Mouse (Mus musculus): ENCODE measurements around the gene Dmgdh. TPM values are rescaled to one million over a fixed set of nuclear protein-coding genes. Genes with fewer than 3 reads are reported as not detected.
A peak's percentile ranks its signal among the peaks of the same experiment; 100 is the strongest.

Dmgdh gene
- polyA plus RNA-seq, 1 experiment from 2014 or later, result 0.90 TPM

DNA sequence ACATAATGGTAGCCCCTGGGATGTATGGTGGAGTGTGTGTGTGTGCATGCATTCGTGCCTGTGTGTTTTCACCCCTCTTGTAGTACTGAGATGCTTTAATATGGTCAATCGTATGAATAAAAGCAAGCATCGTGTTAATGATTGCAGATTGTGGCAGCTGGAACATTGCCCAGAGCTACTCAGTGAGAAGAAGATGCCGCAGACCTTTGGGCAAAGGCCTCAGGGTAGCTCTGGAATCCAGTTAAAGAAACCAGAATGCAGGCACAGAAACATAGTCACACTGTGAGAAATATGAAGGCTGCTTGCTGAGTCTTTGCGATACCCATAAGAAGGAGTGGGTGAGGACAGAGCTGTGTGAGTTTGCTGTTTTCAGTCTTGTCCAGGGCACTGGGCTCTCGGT, 24.6 kb downstream of the Dmgdh start:
- H3K9ac ChIP-seq (ENCODE audit: low read depth, low read length), result no peak overlapping the region
- no peak overlapping the region for H3K4me2 ChIP-seq (replicated peaks; ENCODE audit: low read depth)
- H3K36me3 ChIP-seq (ENCODE audit: control insufficient read depth, insufficient read depth), result no peaks in the 10 kb centered on the region
- H3K27ac ChIP-seq (ENCODE audit: low read depth, low read length), result no peak overlapping the region
- H3K9me3 ChIP-seq (ENCODE audit: control insufficient read depth), result no peaks in the 10 kb centered on the region
- H3K4me1 ChIP-seq (replicated peaks; ENCODE audit: control insufficient read depth, insufficient read depth, low read length), result no peaks in the 10 kb centered on the region
- no peak for TF ChIP-seq CTCF (IDR thresholded peaks at IDR 0.05; ENCODE audit: low read depth)
- no peak for ATAC-seq
- H3K4me3 ChIP-seq (ENCODE audit: low read depth, low read length), result no peak overlapping the region
- 74% methylated on average over 6 of the region's 6 CpGs for WGBS
- H3K27me3 ChIP-seq (replicated peaks; ENCODE audit: control insufficient read depth, insufficient read depth, low read length), result no peaks in the 10 kb centered on the region

DNA sequence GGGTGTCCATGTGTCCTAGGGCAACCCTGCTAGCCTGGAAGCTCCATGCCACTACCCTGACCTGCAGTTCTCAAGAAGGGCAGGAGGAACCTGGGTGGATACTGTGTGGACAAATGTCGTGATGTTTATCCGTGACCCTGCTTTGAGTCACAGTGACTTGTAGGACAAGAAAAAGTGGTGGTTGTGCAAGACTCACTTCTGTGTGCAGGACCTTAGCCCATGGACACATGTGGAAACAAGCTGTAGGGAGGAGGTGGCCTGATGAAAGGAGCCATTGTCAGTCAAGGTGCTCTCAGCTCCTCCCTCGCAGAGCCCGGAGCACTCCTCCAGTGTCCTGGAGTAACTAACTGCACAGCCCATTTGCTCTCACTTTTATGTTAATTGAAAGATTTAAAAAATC, 31.5 kb downstream of the Dmgdh start:
- Histone ChIP-seq H3K27ac (ENCODE audit: low read depth, low read length) (no peak overlapping the region), H3K36me3 (ENCODE audit: control insufficient read depth, insufficient read depth) (no peaks in the 10 kb centered on the region), H3K4me3 (ENCODE audit: low read depth, low read length) (no peak overlapping the region), H3K27me3 (replicated peaks; ENCODE audit: control insufficient read depth, insufficient read depth, low read length) (no peaks in the 10 kb centered on the region), H3K4me1 (replicated peaks; ENCODE audit: control insufficient read depth, insufficient read depth, low read length) (no peaks in the 10 kb centered on the region), H3K4me2 (replicated peaks; ENCODE audit: low read depth) (no peak overlapping the region), H3K9ac (ENCODE audit: low read depth, low read length) (no peak overlapping the region), H3K9me3 (ENCODE audit: control insufficient read depth) (no peaks in the 10 kb centered on the region)
- 0 out of 2 replicates have a peak, but pooled peaks have one; percentile 38 for ATAC-seq
- no peak for TF ChIP-seq CTCF (IDR thresholded peaks at IDR 0.05; ENCODE audit: low read depth)
- 53% methylated on average over 4 of the region's 4 CpGs for WGBS

GRCm38 (mm10) chr13:93707271-93707670, 33.0 kb downstream of the Dmgdh start:
- no peak for ATAC-seq
- H3K27ac ChIP-seq (ENCODE audit: low read depth, low read length), result no peak overlapping the region
- H3K4me2 ChIP-seq (replicated peaks; ENCODE audit: low read depth), result no peak overlapping the region
- H3K4me1 ChIP-seq (replicated peaks; ENCODE audit: control insufficient read depth, insufficient read depth, low read length), result no peaks in the 10 kb centered on the region
- TF ChIP-seq CTCF (IDR thresholded peaks at IDR 0.05; ENCODE audit: low read depth), result no peak
- H3K36me3 ChIP-seq (ENCODE audit: control insufficient read depth, insufficient read depth), result no peaks in the 10 kb centered on the region
- no peak overlapping the region for H3K4me3 ChIP-seq (ENCODE audit: low read depth, low read length)
- H3K27me3 ChIP-seq (replicated peaks; ENCODE audit: control insufficient read depth, insufficient read depth, low read length), result no peaks in the 10 kb centered on the region
- 59% methylated on average over 4 of the region's 4 CpGs for WGBS
- H3K9ac ChIP-seq (ENCODE audit: low read depth, low read length), result no peak overlapping the region
- H3K9me3 ChIP-seq (ENCODE audit: control insufficient read depth), result no peaks in the 10 kb centered on the region

GRCm38 (mm10) chr13:93710325-93710724, 36.1 kb downstream of the Dmgdh start:
- 69% methylated on average over 4 of the region's 4 CpGs for WGBS
- H3K9me3 ChIP-seq (ENCODE audit: control insufficient read depth), result no peaks in the 10 kb centered on the region

DNA sequence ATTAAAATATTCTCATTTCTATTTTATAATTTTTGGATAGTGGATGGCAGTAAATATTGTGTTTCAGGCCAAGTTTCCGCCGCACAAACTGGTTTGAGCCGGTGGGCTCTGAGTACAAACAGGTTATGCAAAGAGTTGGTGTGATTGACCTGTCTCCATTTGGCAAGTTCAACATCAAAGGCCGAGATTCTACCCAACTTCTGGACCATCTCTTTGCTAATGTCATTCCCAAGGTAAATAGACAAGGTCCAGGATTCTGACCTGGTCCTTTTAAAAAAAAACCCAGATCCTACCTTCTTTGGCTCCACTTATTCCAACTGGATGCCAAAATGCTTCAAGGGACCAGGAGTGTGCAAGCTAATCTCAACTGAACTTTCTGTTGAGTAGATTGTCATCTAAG, 37.0 kb downstream of the Dmgdh start:
- Histone ChIP-seq H3K9ac (ENCODE audit: low read depth, low read length) (no peak overlapping the region), H3K27me3 (replicated peaks; ENCODE audit: control insufficient read depth, insufficient read depth, low read length) (no peaks in the 10 kb centered on the region), H3K9me3 (ENCODE audit: control insufficient read depth) (no peaks in the 10 kb centered on the region), H3K4me1 (replicated peaks; ENCODE audit: control insufficient read depth, insufficient read depth, low read length) (no peaks in the 10 kb centered on the region), H3K4me2 (replicated peaks; ENCODE audit: low read depth) (no peak overlapping the region), H3K36me3 (ENCODE audit: control insufficient read depth, insufficient read depth) (no peaks in the 10 kb centered on the region), H3K4me3 (ENCODE audit: low read depth, low read length) (no peak overlapping the region), H3K27ac (ENCODE audit: low read depth, low read length) (no peak overlapping the region)
- ATAC-seq, result no peak
- no peak for TF ChIP-seq CTCF (IDR thresholded peaks at IDR 0.05; ENCODE audit: low read depth)
- WGBS, result 91% methylated on average over 4 of the region's 4 CpGs

More at GRCm38 (mm10) chr13:93710325-93710724, 36.1 kb downstream of the Dmgdh start:
- no peaks in the 10 kb centered on the region for H3K27me3 ChIP-seq (replicated peaks; ENCODE audit: control insufficient read depth, insufficient read depth, low read length)
- H3K9ac ChIP-seq (ENCODE audit: low read depth, low read length), result no peak overlapping the region
- TF ChIP-seq CTCF (IDR thresholded peaks at IDR 0.05; ENCODE audit: low read depth), result no peak
- no peak overlapping the region for H3K27ac ChIP-seq (ENCODE audit: low read depth, low read length)
- no peaks in the 10 kb centered on the region for H3K4me1 ChIP-seq (replicated peaks; ENCODE audit: control insufficient read depth, insufficient read depth, low read length)
- no peak for ATAC-seq
- H3K4me2 ChIP-seq (replicated peaks; ENCODE audit: low read depth), result no peak overlapping the region
- no peaks in the 10 kb centered on the region for H3K36me3 ChIP-seq (ENCODE audit: control insufficient read depth, insufficient read depth)
- H3K4me3 ChIP-seq (ENCODE audit: low read depth, low read length), result no peak overlapping the region

DNA sequence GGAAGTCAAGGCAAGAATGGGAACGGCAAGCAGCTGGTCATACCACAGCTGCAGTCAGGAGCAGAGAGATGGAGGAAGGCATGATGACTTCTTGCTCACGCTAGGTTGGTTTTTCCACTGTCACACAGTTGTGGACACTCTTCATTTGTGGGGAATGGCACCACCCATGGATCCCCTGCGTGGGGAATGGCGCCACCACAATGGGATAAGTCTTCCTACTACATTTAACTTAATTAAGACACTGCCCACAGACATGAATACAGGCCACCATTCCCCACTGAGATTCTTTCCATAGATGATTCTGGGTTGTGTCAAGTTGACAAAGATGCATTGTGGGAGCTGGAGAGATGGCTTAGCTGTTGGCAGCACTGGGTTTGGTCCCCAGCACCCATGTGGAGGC, 38.1 kb downstream of the Dmgdh start:
- H3K4me2 ChIP-seq (replicated peaks; ENCODE audit: low read depth), result no peak overlapping the region
- H3K4me1 ChIP-seq (replicated peaks; ENCODE audit: control insufficient read depth, insufficient read depth, low read length), result no peaks in the 10 kb centered on the region
- no peaks in the 10 kb centered on the region for H3K9me3 ChIP-seq (ENCODE audit: control insufficient read depth)
- no peaks in the 10 kb centered on the region for H3K27me3 ChIP-seq (replicated peaks; ENCODE audit: control insufficient read depth, insufficient read depth, low read length)
- no peak overlapping the region for H3K9ac ChIP-seq (ENCODE audit: low read depth, low read length)
- no peak for ATAC-seq
- 92% methylated on average over 4 of the region's 4 CpGs for WGBS
- H3K36me3 ChIP-seq (ENCODE audit: control insufficient read depth, insufficient read depth), result no peaks in the 10 kb centered on the region
- no peak overlapping the region for H3K27ac ChIP-seq (ENCODE audit: low read depth, low read length)
- H3K4me3 ChIP-seq (ENCODE audit: low read depth, low read length), result no peak overlapping the region
- TF ChIP-seq CTCF (IDR thresholded peaks at IDR 0.05; ENCODE audit: low read depth), result no peak

- no peak for TF ChIP-seq CTCF (IDR thresholded peaks at IDR 0.05; ENCODE audit: low read depth)
- Histone ChIP-seq H3K36me3 (ENCODE audit: control insufficient read depth, insufficient read depth) (no peaks in the 10 kb centered on the region), H3K9me3 (ENCODE audit: control insufficient read depth) (no peaks in the 10 kb centered on the region), H3K4me3 (ENCODE audit: low read depth, low read length) (no peak overlapping the region), H3K9ac (ENCODE audit: low read depth, low read length) (no peak overlapping the region), H3K4me1 (replicated peaks; ENCODE audit: control insufficient read depth, insufficient read depth, low read length) (no peaks in the 10 kb centered on the region), H3K27me3 (replicated peaks; ENCODE audit: control insufficient read depth, insufficient read depth, low read length) (no peaks in the 10 kb centered on the region), H3K4me2 (replicated peaks; ENCODE audit: low read depth) (no peak overlapping the region), H3K27ac (ENCODE audit: low read depth, low read length) (no peak overlapping the region)
- 86% methylated on average over 3 of the region's 3 CpGs for WGBS
- ATAC-seq, result no peak
These were observed 39.6 kb downstream of the Dmgdh start for GRCm38 (mm10) chr13:93713826-93714225.
